Mouse (Mus musculus): ENCODE data around the gene Myo1g. TPM values are rescaled to one million over a fixed set of nuclear protein-coding genes. Genes with fewer than 3 reads are reported as not detected.

The Myo1g gene
- polyA plus RNA-seq, 1 experiment from 2014 or later: 6.8 TPM

GRCm38 (mm10) chr11:6525241-6525640 is 4.5 kb upstream of the Myo1g start:
- Histone ChIP-seq H3K9me3 (replicated peaks; ENCODE audit: control insufficient read depth, low read length) (no peaks in the 10 kb centered on the region), H3K4me2 (ENCODE audit: low read depth, low read length) (no peak overlapping the region), H3K27me3 (ENCODE audit: control insufficient read depth, insufficient read depth, low read length) (no peaks in the 10 kb centered on the region), H3K9ac (ENCODE audit: low read length) (no peak overlapping the region), H3K27ac (ENCODE audit: low read length) (no peak overlapping the region), H3K36me3 (ENCODE audit: control insufficient read depth, insufficient read depth) (peaks cover 22% of the 10 kb centered on the region), H3K4me1 (ENCODE audit: control insufficient read depth, insufficient read depth, low read length) (peaks cover 11% of the 10 kb centered on the region), H3K4me3 (ENCODE audit: low read length) (no peak overlapping the region)
- WGBS: 91% methylated on average over 1 of the region's 1 CpGs
- no peak for ATAC-seq (replicated peaks; ENCODE audit: extremely low read depth, insufficient read depth, low FRiP score)

GRCm38 (mm10) chr11:6524880-6525238 is 4.1 kb upstream of the Myo1g start:
- no peaks in the 10 kb centered on the region for H3K27me3 ChIP-seq (ENCODE audit: control insufficient read depth, insufficient read depth, low read length)
- peaks cover 11% of the 10 kb centered on the region for H3K4me1 ChIP-seq (ENCODE audit: control insufficient read depth, insufficient read depth, low read length)
- no peak overlapping the region for H3K9ac ChIP-seq (ENCODE audit: low read length)
- WGBS: 95% methylated on average over 4 of the region's 4 CpGs
- H3K4me3 ChIP-seq (ENCODE audit: low read length): no peak overlapping the region
- no peak overlapping the region for H3K27ac ChIP-seq (ENCODE audit: low read length)
- peaks cover 22% of the 10 kb centered on the region for H3K36me3 ChIP-seq (ENCODE audit: control insufficient read depth, insufficient read depth)
- H3K9me3 ChIP-seq (replicated peaks; ENCODE audit: control insufficient read depth, low read length): no peaks in the 10 kb centered on the region
- no peak for ATAC-seq (replicated peaks; ENCODE audit: extremely low read depth, insufficient read depth, low FRiP score)
- no peak overlapping the region for H3K4me2 ChIP-seq (ENCODE audit: low read depth, low read length)

DNA sequence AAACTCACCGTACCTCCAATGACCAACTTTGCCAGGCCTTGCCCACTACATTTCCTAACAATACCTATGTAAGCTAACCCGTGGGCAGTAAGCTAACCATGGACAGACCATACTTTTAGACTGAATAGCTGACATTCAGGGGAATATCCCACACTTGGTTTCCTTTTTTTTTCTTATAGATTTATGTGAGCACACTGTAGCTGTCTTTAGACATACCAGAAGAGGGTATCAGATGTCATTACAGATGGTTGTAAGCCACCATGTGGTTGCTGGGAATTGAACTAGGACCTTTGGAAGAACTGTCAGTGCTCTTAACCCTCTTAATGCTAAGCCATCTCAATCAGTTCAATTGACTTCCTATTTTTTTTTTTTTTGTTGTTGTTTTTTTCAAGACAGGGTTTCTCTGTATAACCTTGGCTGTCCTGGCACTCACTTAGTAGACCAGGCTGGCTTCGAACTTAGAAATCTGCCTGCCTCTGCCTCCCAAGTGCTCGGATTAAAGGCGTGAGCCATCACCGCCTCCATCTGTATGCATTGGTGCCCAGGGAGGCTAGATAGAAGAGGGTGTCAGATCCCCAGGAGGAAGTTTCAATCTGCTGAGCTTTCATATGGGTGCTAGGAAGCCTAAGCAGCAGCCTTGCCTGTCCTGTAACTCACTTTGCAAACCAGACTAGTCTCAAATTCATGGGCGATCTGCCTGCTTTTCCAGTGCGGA is 3.6 kb upstream of the Myo1g start:
- H3K4me1 ChIP-seq (ENCODE audit: control insufficient read depth, insufficient read depth, low read length): peaks cover 11% of the 10 kb centered on the region
- H3K4me3 ChIP-seq (ENCODE audit: low read length): no peak overlapping the region
- no peak overlapping the region for H3K9ac ChIP-seq (ENCODE audit: low read length)
- WGBS: 88% methylated on average over 8 of the region's 8 CpGs
- H3K9me3 ChIP-seq (replicated peaks; ENCODE audit: control insufficient read depth, low read length): no peaks in the 10 kb centered on the region
- no peaks in the 10 kb centered on the region for H3K27me3 ChIP-seq (ENCODE audit: control insufficient read depth, insufficient read depth, low read length)
- H3K36me3 ChIP-seq (ENCODE audit: control insufficient read depth, insufficient read depth): peaks cover 22% of the 10 kb centered on the region
- H3K4me2 ChIP-seq (ENCODE audit: low read depth, low read length): no peak overlapping the region
- ATAC-seq (replicated peaks; ENCODE audit: extremely low read depth, insufficient read depth, low FRiP score): no peak
- no peak overlapping the region for H3K27ac ChIP-seq (ENCODE audit: low read length)

GRCm38 (mm10) chr11:6523662-6524088 is 2.9 kb upstream of the Myo1g start:
- ATAC-seq (replicated peaks; ENCODE audit: extremely low read depth, insufficient read depth, low FRiP score): no peak
- Histone ChIP-seq H3K4me3 (ENCODE audit: low read length) (no peak overlapping the region), H3K4me2 (ENCODE audit: low read depth, low read length) (no peak overlapping the region), H3K4me1 (ENCODE audit: control insufficient read depth, insufficient read depth, low read length) (peaks cover 8% of the 10 kb centered on the region), H3K9ac (ENCODE audit: low read length) (no peak overlapping the region), H3K9me3 (replicated peaks; ENCODE audit: control insufficient read depth, low read length) (no peaks in the 10 kb centered on the region), H3K27ac (ENCODE audit: low read length) (no peak overlapping the region), H3K27me3 (ENCODE audit: control insufficient read depth, insufficient read depth, low read length) (no peaks in the 10 kb centered on the region), H3K36me3 (ENCODE audit: control insufficient read depth, insufficient read depth) (peaks cover 22% of the 10 kb centered on the region)
- 67% methylated on average over 1 of the region's 1 CpGs for WGBS

DNA sequence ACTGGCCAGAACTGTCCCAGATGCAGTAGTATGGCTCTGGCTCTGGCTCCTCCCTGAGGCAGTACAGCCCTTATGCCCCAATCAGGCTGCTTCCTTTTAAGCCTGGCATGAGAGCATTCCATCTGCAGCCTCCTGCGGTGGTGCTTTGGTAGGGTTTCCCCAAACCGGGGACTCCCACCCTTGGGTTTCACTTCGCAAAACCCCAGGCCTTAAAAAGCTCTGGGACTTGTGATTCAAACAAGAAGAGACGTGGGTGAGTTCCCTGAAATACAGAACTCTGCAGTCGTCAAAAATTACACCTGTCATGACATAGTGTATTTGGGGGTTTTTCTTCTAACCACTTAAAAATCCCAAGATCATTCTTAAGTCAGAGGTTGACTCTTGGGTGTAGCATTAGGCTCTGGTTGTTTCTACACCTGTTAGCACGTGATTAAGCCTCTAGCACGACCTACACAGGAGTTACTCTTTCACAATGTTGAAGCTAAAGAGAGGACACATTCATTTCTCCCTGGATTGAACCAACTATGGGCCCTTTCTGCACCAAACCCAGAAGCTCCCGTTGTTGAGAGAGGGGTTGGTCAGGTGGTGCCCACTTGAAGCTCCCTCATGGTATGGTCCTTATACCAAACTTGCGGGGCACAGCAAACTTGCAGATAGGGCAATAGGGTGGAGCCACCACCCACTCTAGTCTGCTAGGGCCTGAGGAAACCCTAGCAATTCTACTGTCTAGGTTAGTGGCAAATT is 2.2 kb upstream of the Myo1g start:
- H3K4me3 ChIP-seq (ENCODE audit: low read length): no peak overlapping the region
- no peak overlapping the region for H3K27ac ChIP-seq (ENCODE audit: low read length)
- H3K4me2 ChIP-seq (ENCODE audit: low read depth, low read length): no peak overlapping the region
- 70% methylated on average over 9 of the region's 9 CpGs for whole genome bisulfite sequencing
- H3K9ac ChIP-seq (ENCODE audit: low read length): no peak overlapping the region
- H3K9me3 ChIP-seq (replicated peaks; ENCODE audit: control insufficient read depth, low read length): no peaks in the 10 kb centered on the region
- no peaks in the 10 kb centered on the region for H3K27me3 ChIP-seq (ENCODE audit: control insufficient read depth, insufficient read depth, low read length)
- peaks cover 8% of the 10 kb centered on the region for H3K4me1 ChIP-seq (ENCODE audit: control insufficient read depth, insufficient read depth, low read length)
- no peak for ATAC-seq (replicated peaks; ENCODE audit: extremely low read depth, insufficient read depth, low FRiP score)
- H3K36me3 ChIP-seq (ENCODE audit: control insufficient read depth, insufficient read depth): peaks cover 22% of the 10 kb centered on the region

DNA sequence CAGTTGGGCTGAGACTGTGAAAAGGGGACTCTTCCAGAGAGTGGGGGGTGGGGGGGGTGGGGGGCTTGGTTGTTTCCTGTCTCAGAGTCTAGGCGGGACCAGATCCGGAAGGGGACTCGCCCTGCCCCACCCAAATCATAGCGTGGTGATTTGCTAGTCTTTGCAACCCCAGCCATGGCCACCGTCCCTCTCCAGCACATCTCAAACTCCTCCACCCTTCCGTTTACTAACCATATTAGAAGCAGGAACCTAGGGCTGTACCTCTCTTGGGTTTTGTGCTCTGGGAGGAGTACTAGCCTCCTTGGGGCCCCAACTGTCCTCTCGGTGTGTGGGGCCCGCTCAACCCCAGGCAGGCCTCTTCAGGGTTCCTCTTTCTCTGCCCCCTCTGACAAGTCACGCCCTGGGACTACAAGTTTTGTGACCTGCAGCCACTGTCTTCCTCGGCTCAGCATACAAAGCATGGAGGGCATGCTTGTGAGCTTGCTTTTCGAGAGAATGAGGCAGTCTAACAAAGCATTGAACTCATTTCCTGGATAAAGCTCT is 1.2 kb downstream of the Myo1g start:
- Histone ChIP-seq H3K27ac (ENCODE audit: low read length) (no peak overlapping the region), H3K4me1 (ENCODE audit: control insufficient read depth, insufficient read depth, low read length) (0 out of 2 replicates have a peak, but pooled peaks cover 3% of the 10 kb centered on the region), H3K9ac (ENCODE audit: low read length) (no peak overlapping the region), H3K27me3 (ENCODE audit: control insufficient read depth, insufficient read depth, low read length) (no peaks in the 10 kb centered on the region), H3K4me3 (ENCODE audit: low read length) (peak overlapping the region; percentile 34), H3K36me3 (ENCODE audit: control insufficient read depth, insufficient read depth) (peaks cover 2% of the 10 kb centered on the region; the same call in 1 of the 2 replicates), H3K9me3 (replicated peaks; ENCODE audit: control insufficient read depth, low read length) (no peaks in the 10 kb centered on the region), H3K4me2 (ENCODE audit: low read depth, low read length) (peak overlapping the region; percentile 41)
- no peak for ATAC-seq (replicated peaks; ENCODE audit: extremely low read depth, insufficient read depth, low FRiP score)
- 52% methylated on average over 11 of the region's 11 CpGs for WGBS

GRCm38 (mm10) chr11:6514837-6515236 is 5.9 kb downstream of the Myo1g start:
- Histone ChIP-seq H3K4me1 (ENCODE audit: control insufficient read depth, insufficient read depth, low read length) (0 out of 2 replicates have a peak, but pooled peaks cover 3% of the 10 kb centered on the region), H3K4me3 (ENCODE audit: low read length) (no peak overlapping the region), H3K9ac (ENCODE audit: low read length) (no peak overlapping the region), H3K36me3 (ENCODE audit: control insufficient read depth, insufficient read depth) (no peaks in the 10 kb centered on the region), H3K27me3 (ENCODE audit: control insufficient read depth, insufficient read depth, low read length) (no peaks in the 10 kb centered on the region), H3K4me2 (ENCODE audit: low read depth, low read length) (no peak overlapping the region), H3K9me3 (replicated peaks; ENCODE audit: control insufficient read depth, low read length) (no peaks in the 10 kb centered on the region), H3K27ac (ENCODE audit: low read length) (no peak overlapping the region)
- WGBS: 32% methylated on average over 7 of the region's 7 CpGs
- no peak for ATAC-seq (replicated peaks; ENCODE audit: extremely low read depth, insufficient read depth, low FRiP score)

GRCm38 (mm10) chr11:6508269-6508876 is 12.4 kb downstream of the Myo1g start:
- no peaks in the 10 kb centered on the region for H3K4me1 ChIP-seq (ENCODE audit: control insufficient read depth, insufficient read depth, low read length)
- no peak overlapping the region for H3K9ac ChIP-seq (ENCODE audit: low read length)
- no peaks in the 10 kb centered on the region for H3K9me3 ChIP-seq (replicated peaks; ENCODE audit: control insufficient read depth, low read length)
- no peak for ATAC-seq (replicated peaks; ENCODE audit: extremely low read depth, insufficient read depth, low FRiP score)
- H3K4me3 ChIP-seq (ENCODE audit: low read length): no peak overlapping the region
- no peaks in the 10 kb centered on the region for H3K27me3 ChIP-seq (ENCODE audit: control insufficient read depth, insufficient read depth, low read length)
- H3K4me2 ChIP-seq (ENCODE audit: low read depth, low read length): no peak overlapping the region
- WGBS: 33% methylated on average over 1 of the region's 1 CpGs
- H3K27ac ChIP-seq (ENCODE audit: low read length): no peak overlapping the region
- H3K36me3 ChIP-seq (ENCODE audit: control insufficient read depth, insufficient read depth): no peaks in the 10 kb centered on the region

GRCm38 (mm10) chr11:6506516-6506915 is 14.2 kb downstream of the Myo1g start:
- no peak overlapping the region for H3K27ac ChIP-seq (ENCODE audit: low read length)
- H3K4me1 ChIP-seq (ENCODE audit: control insufficient read depth, insufficient read depth, low read length): no peaks in the 10 kb centered on the region
- H3K4me2 ChIP-seq (ENCODE audit: low read depth, low read length): no peak overlapping the region
- 74% methylated on average over 9 of the region's 9 CpGs for WGBS
- H3K4me3 ChIP-seq (ENCODE audit: low read length): no peak overlapping the region
- H3K9me3 ChIP-seq (replicated peaks; ENCODE audit: control insufficient read depth, low read length): no peaks in the 10 kb centered on the region
- no peaks in the 10 kb centered on the region for H3K27me3 ChIP-seq (ENCODE audit: control insufficient read depth, insufficient read depth, low read length)
- ATAC-seq (replicated peaks; ENCODE audit: extremely low read depth, insufficient read depth, low FRiP score): no peak; the same call in 1 of the 2 replicates
- H3K9ac ChIP-seq (ENCODE audit: low read length): no peak overlapping the region
- H3K36me3 ChIP-seq (ENCODE audit: control insufficient read depth, insufficient read depth): no peaks in the 10 kb centered on the region

Data from heart, embryonic 16.5 days (tissue).